Comparison of ENCODE assay signal across 12 mouse cellular contexts in genomic region chr7:127134821-127135447, GRCm38 (mm10). TPM values are rescaled to one million over a fixed set of nuclear protein-coding genes. Genes with fewer than 3 reads are reported as not detected.
DNase-seq lines count a peak whose midpoint lies in the region; ATAC-seq and TF ChIP-seq lines count a peak whose summit lies in the region.
"Had no signal": no experiment of that assay in that cellular context is flagged by ENCODE, and none has a peak within 500 bp of the region (broad histone marks: within the 10 kb centered on the region; RNA-seq: fewer than 3 reads in every experiment).

No protein-coding gene starts in this region.

- peak overlapping the region; percentile 1; the same call in 1 of the 2 replicates for H3K9ac ChIP-seq in liver, embryonic 11.5 days (ENCODE audit: low read depth, low read length)
- no peak overlapping the region for H3K9ac ChIP-seq in forebrain, embryonic 15.5 days (replicated peaks)
- H3K9ac ChIP-seq: forebrain, embryonic 13.5 days; limb, embryonic 12.5 days had no signal

- H3K27ac ChIP-seq in liver, embryonic 11.5 days (ENCODE audit: low read depth, low read length): no peak overlapping the region
- no peak overlapping the region for H3K27ac ChIP-seq in small intestine, adult 2 months (ENCODE audit: insufficient read depth, low read depth, low read length)
- no peak overlapping the region for H3K27ac ChIP-seq in forebrain, embryonic 15.5 days (replicated peaks)
- H3K27ac ChIP-seq: forebrain, embryonic 13.5 days; limb, embryonic 12.5 days had no signal

- H3K4me2 ChIP-seq in liver, embryonic 11.5 days: peak overlapping the region; percentile 58
- H3K4me2 ChIP-seq in forebrain, embryonic 15.5 days (replicated peaks): no peak overlapping the region
- H3K4me2 ChIP-seq: forebrain, embryonic 13.5 days; limb, embryonic 12.5 days had no signal

- H3K36me3 ChIP-seq in liver, embryonic 11.5 days (ENCODE audit: control insufficient read depth, insufficient read depth, low read length): peaks cover 2% of the 10 kb centered on the region; the same call in 1 of the 2 replicates
- no peaks in the 10 kb centered on the region for H3K36me3 ChIP-seq in small intestine, adult 2 months (ENCODE audit: control insufficient read depth, insufficient read depth, low read length)
- H3K36me3 ChIP-seq in forebrain, embryonic 15.5 days: no peaks in the 10 kb centered on the region
- H3K36me3 ChIP-seq: limb, embryonic 12.5 days had no signal

- peak overlapping the region; percentile 39 for H3K4me3 ChIP-seq in liver, embryonic 11.5 days (ENCODE audit: low read depth, low read length)
- H3K4me3 ChIP-seq in small intestine, adult 2 months (ENCODE audit: low read depth, low read length): 0 out of 2 replicates have a peak overlapping the region, but pooled peaks have one; percentile 0
- no peak overlapping the region for H3K4me3 ChIP-seq in forebrain, embryonic 15.5 days
- H3K4me3 ChIP-seq: forebrain, embryonic 13.5 days; limb, embryonic 12.5 days had no signal

- TF ChIP-seq POLR2A in small intestine, adult 2 months (IDR thresholded peaks at IDR 0.05; ENCODE audit: low read depth, low read length): no peak

- 68% methylated on average over 11 of the region's 11 CpGs for WGBS in liver, embryonic 11.5 days
- 64% methylated on average over 11 of the region's 11 CpGs for WGBS in small intestine, adult 2 months
- WGBS in forebrain, embryonic 15.5 days: 86% methylated on average over 11 of the region's 11 CpGs

- no peaks in the 10 kb centered on the region for H3K27me3 ChIP-seq in liver, embryonic 11.5 days (replicated peaks; ENCODE audit: control insufficient read depth, insufficient read depth, low read length)
- no peaks in the 10 kb centered on the region for H3K27me3 ChIP-seq in small intestine, adult 2 months (ENCODE audit: control insufficient read depth, insufficient read depth, low read length)
- H3K27me3 ChIP-seq in forebrain, embryonic 15.5 days: no peaks in the 10 kb centered on the region

- ATAC-seq in liver, embryonic 11.5 days (replicated peaks; ENCODE audit: low FRiP score): no peak
- no peak for ATAC-seq in forebrain, embryonic 15.5 days (replicated peaks)
- ATAC-seq: forebrain, embryonic 13.5 days had no signal

- H3K9me3 ChIP-seq in liver, embryonic 11.5 days (ENCODE audit: control insufficient read depth, low read length): no peaks in the 10 kb centered on the region
- H3K9me3 ChIP-seq in forebrain, embryonic 15.5 days: no peaks in the 10 kb centered on the region
- H3K9me3 ChIP-seq: forebrain, embryonic 13.5 days; limb, embryonic 12.5 days had no signal

- DNase-seq in right cerebral cortex, adult 18-20 months: peak; percentile 44
- no peak for DNase-seq in right cerebral cortex, postnatal 14 days
- DNase-seq in liver, embryonic 11.5 days (ENCODE audit: low spot score): no peak
- DNase-seq in thymus, postnatal 4 days: peak; percentile 64
- no peak for DNase-seq in cerebellum, postnatal 4 days (ENCODE audit: low spot score in 2 of 2)
- DNase-seq in adrenal gland, postnatal 36 days: no peak
- DNase-seq: heart, adult 18-20 months had no signal

- H3K4me1 ChIP-seq in liver, embryonic 11.5 days (replicated peaks; ENCODE audit: control insufficient read depth, insufficient read depth, low read length): peaks cover 38% of the 10 kb centered on the region
- no peaks in the 10 kb centered on the region; the same call in 1 of the 2 replicates for H3K4me1 ChIP-seq in small intestine, adult 2 months (ENCODE audit: control insufficient read depth, insufficient read depth, insufficient read length, low read length)
- H3K4me1 ChIP-seq in forebrain, embryonic 15.5 days: no peaks in the 10 kb centered on the region
- H3K4me1 ChIP-seq: forebrain, embryonic 13.5 days; limb, embryonic 12.5 days had no signal

- no peak for TF ChIP-seq CTCF in small intestine, adult 2 months (IDR thresholded peaks at IDR 0.05; ENCODE audit: extremely low read depth, insufficient read length, insufficient replicate concordance, low read depth, low read length)

RNA-seq across cellular contexts. Expression of gene Spn, which starts 2.7 kb away (rescaled TPM):
- polyA plus RNA-seq in liver, embryonic 11.5 days (2014; fragmentation: Nextera tagmentation; extraction: Ambion mirVana): 12.7 and 14.4 TPM in 2 replicates
- polyA plus RNA-seq in small intestine, adult 2 months (2012; rRNA removed): 2.4 and 3.9 TPM in 2 replicates
- not detected in 2 replicates for polyA plus RNA-seq in forebrain, embryonic 15.5 days (2015; fragmentation: Nextera tagmentation; extraction: Ambion mirVana)
- total RNA-seq in adrenal gland, postnatal 36 days (2021): 1 to 10 TPM in 1 of 2 experiments, under 1 TPM in 1; 0.70 to 1.3 TPM
- polyA plus RNA-seq: limb, embryonic 12.5 days had no signal

RNA-seq across cellular contexts. Expression of gene Qprt, which starts 12.9 kb away (rescaled TPM):
- 43.8 and 44.2 TPM in 2 replicates for polyA plus RNA-seq in liver, embryonic 11.5 days (2014; fragmentation: Nextera tagmentation; extraction: Ambion mirVana)
- 0.37 and 1.7 TPM in 2 replicates for polyA plus RNA-seq in small intestine, adult 2 months (2012; rRNA removed)
- polyA plus RNA-seq in forebrain, embryonic 15.5 days (2015; fragmentation: Nextera tagmentation; extraction: Ambion mirVana): 0.50 and 0.66 TPM in 2 replicates
- total RNA-seq in adrenal gland, postnatal 36 days (2021): under 1 TPM; 0.26 to 0.40 TPM

RNA-seq across cellular contexts. Expression of gene AI467606, which starts 43.8 kb away (rescaled TPM):
- 12.3 and 13.7 TPM in 2 replicates for polyA plus RNA-seq in liver, embryonic 11.5 days (2014; fragmentation: Nextera tagmentation; extraction: Ambion mirVana)
- polyA plus RNA-seq in small intestine, adult 2 months (2012; rRNA removed): 21.2 and 22.7 TPM in 2 replicates
- polyA plus RNA-seq in forebrain, embryonic 15.5 days (2015; fragmentation: Nextera tagmentation; extraction: Ambion mirVana): 1.3 and 1.6 TPM in 2 replicates
- total RNA-seq in adrenal gland, postnatal 36 days (2021): 1 to 10 TPM in 1 of 2 experiments, under 1 TPM in 1; 0.89 to 1.1 TPM

RNA-seq across cellular contexts. Expression of gene Zg16, which starts 47.8 kb away (rescaled TPM):
- not detected in 2 replicates for polyA plus RNA-seq in liver, embryonic 11.5 days (2014; fragmentation: Nextera tagmentation; extraction: Ambion mirVana)
- polyA plus RNA-seq in small intestine, adult 2 months (2012; rRNA removed): 4,647 and 5,350 TPM in 2 replicates
- polyA plus RNA-seq in forebrain, embryonic 15.5 days (2015; fragmentation: Nextera tagmentation; extraction: Ambion mirVana): not detected in 2 replicates
- not detected for total RNA-seq in adrenal gland, postnatal 36 days (2021)
- total RNA-seq: heart, adult 18-20 months had no signal
- polyA plus RNA-seq: forebrain, embryonic 13.5 days; hindbrain, embryonic 11.5 days; limb, embryonic 12.5 days had no signal

Comparison
In these comparisons a context has a peak if more than half of its experiments do, and no peak if none do; other contexts are left out.
1. DNase-seq: peak in right cerebral cortex, adult 18-20 months (single experiment) and thymus, postnatal 4 days (single experiment); none in right cerebral cortex, postnatal 14 days (single experiment), liver, embryonic 11.5 days (single experiment), cerebellum, postnatal 4 days (0 of 2) and adrenal gland, postnatal 36 days (0 of 2).
2. RNA of gene Qprt, which starts 12.9 kb away (polyA plus RNA-seq): 43.8 to 44.2 TPM in liver, embryonic 11.5 days; 0.37 to 1.7 TPM in small intestine, adult 2 months and 0.50 to 0.66 TPM in forebrain, embryonic 15.5 days; every median in the first group is over 10 times any median in the second.